ENCODE assay signal across 8 mouse cellular contexts in the genomic region with DNA sequence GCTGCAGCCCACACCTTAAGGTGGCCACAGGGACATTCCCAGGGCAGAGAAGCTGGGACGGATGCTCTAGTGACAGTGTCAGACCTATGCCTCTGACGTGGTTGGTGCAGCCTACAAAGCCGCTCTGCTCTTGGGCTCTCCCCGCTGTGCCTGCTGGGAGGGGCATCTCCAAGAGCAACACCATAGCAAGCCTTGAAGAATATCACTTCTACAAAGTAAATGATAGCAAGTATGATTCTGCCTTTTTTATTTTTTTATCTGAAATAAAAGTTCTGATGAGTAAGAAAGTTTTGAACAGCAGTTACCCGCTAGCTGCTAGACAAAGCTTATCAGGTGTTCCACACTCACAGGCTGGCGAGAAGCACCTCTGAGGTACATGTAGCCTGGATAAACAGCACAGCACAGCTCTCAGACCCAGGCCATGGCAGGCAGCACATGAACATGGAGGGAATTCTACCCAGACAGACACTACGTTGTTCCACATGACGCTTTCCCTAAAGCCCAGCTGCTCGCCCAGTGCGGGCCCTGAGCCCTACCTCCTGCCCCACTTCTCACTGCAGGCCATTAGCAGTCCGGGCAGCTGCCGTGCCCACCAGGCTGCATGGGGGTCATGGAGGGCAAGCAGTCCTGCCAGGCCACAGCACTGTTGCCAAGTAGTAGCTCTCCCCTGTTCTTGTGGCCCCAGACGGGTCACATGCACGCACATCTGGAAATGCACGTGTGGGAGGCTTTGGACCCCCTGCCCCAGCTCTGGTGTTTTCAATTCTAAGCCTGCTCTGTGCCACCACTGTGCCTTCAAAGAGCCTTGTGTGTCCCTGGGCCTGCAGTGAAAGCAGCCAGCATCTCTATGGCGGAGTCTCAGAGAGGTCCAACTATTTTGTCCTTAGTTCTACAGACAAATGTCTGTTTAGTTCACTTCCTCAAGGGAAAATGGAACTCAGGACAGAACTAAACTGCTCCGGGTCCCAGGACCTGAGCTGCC. TPM values are rescaled to one million over a fixed set of nuclear protein-coding genes. Genes with fewer than 3 reads are reported as not detected.
A peak's percentile ranks its signal among the peaks of the same experiment; 100 is the strongest.
DNase-seq lines count a peak whose midpoint lies in the region; ATAC-seq and TF ChIP-seq lines count a peak whose summit lies in the region.

No protein-coding gene starts in this region.

- H3K36me3 ChIP-seq in hindbrain, embryonic 10.5 days: 0 out of 2 replicates have a peak, but pooled peaks cover 8% of the 10 kb centered on the region
- H3K36me3 ChIP-seq in liver, embryonic 12.5 days: peaks cover 72% of the 10 kb centered on the region

- H3K9ac ChIP-seq in liver, embryonic 12.5 days: peak overlapping the region; percentile 93

- H3K27me3 ChIP-seq in hindbrain, embryonic 10.5 days (ENCODE audit: insufficient read depth, poor library complexity, severe bottlenecking): no peaks in the 10 kb centered on the region
- H3K27me3 ChIP-seq in liver, embryonic 12.5 days (replicated peaks): no peaks in the 10 kb centered on the region

- peak; percentile 57 for DNase-seq in layer of hippocampus, adult 11-12 months (ENCODE audit: low spot score)
- DNase-seq in layer of hippocampus, adult 9-10 months (ENCODE audit: low spot score): no peak
- DNase-seq in hindbrain, embryonic 10.5 days (ENCODE audit: low spot score): no peak
- peak; percentile 66 to 72 for DNase-seq in spleen, postnatal 10 days (ENCODE audit: low spot score in 2 of 2)
- no peak for DNase-seq in cerebellum, adult 18-20 months
- no peak for DNase-seq in kidney, adult 9 months

- H3K9me3 ChIP-seq in hindbrain, embryonic 10.5 days: no peaks in the 10 kb centered on the region
- H3K9me3 ChIP-seq in liver, embryonic 12.5 days (replicated peaks): no peaks in the 10 kb centered on the region

- no peak overlapping the region for H3K4me3 ChIP-seq in cortical plate, adult 2 months (ENCODE audit: insufficient read depth, low read length)
- H3K4me3 ChIP-seq in hindbrain, embryonic 10.5 days: no peak overlapping the region
- peak overlapping the region; percentile 73 for H3K4me3 ChIP-seq in liver, embryonic 12.5 days

- WGBS in hindbrain, embryonic 10.5 days: 74% methylated on average over 17 of the region's 17 CpGs
- 32% methylated on average over 17 of the region's 17 CpGs for WGBS in liver, embryonic 12.5 days (ENCODE audit: insufficient replicate concordance)

- TF ChIP-seq CTCF in cortical plate, adult 2 months (IDR thresholded peaks at IDR 0.05; ENCODE audit: extremely low read depth, insufficient read depth, low read length): no peak

- H3K27ac ChIP-seq in cortical plate, adult 2 months (ENCODE audit: insufficient read depth, low read length): peak overlapping the region; percentile 94
- peak overlapping the region; percentile 83 for H3K27ac ChIP-seq in hindbrain, embryonic 10.5 days
- peak overlapping the region; percentile 100 for H3K27ac ChIP-seq in liver, embryonic 12.5 days

- ATAC-seq in liver, embryonic 12.5 days: peak; percentile 79

- TF ChIP-seq POLR2A in cortical plate, adult 2 months (IDR thresholded peaks at IDR 0.05; ENCODE audit: extremely low read depth, insufficient read depth, low read length): no peak

- peaks cover 16% of the 10 kb centered on the region for H3K4me1 ChIP-seq in cortical plate, adult 2 months (ENCODE audit: control insufficient read depth, insufficient read depth, low read length)
- peaks cover 69% of the 10 kb centered on the region for H3K4me1 ChIP-seq in hindbrain, embryonic 10.5 days (replicated peaks)
- H3K4me1 ChIP-seq in liver, embryonic 12.5 days: peaks cover 97% of the 10 kb centered on the region

- peak overlapping the region; percentile 91 for H3K4me2 ChIP-seq in liver, embryonic 12.5 days

RNA-seq across cellular contexts. Expression of a gene that starts 11.5 kb away (rescaled TPM):
- polyA plus RNA-seq in cortical plate, adult 2 months (2012; rRNA removed): 15.3 and 16.3 TPM in 2 replicates
- 2.0 and 2.8 TPM in 2 replicates for polyA plus RNA-seq in hindbrain, embryonic 10.5 days (2016; fragmentation: Nextera tagmentation; extraction: Ambion mirVana)
- polyA plus RNA-seq in liver, embryonic 12.5 days (2016; fragmentation: Nextera tagmentation; extraction: Ambion mirVana): 18.3 and 19.3 TPM in 2 replicates

RNA-seq across cellular contexts. Expression of a gene that starts 16.1 kb away (rescaled TPM):
- polyA plus RNA-seq in cortical plate, adult 2 months (2012; rRNA removed): 0.44 TPM in 2 replicates
- polyA plus RNA-seq in hindbrain, embryonic 10.5 days (2016; fragmentation: Nextera tagmentation; extraction: Ambion mirVana): 0.43 TPM in 1 of 2 replicates, not detected in the other
- polyA plus RNA-seq in liver, embryonic 12.5 days (2016; fragmentation: Nextera tagmentation; extraction: Ambion mirVana): 0.72 and 0.75 TPM in 2 replicates

RNA-seq across cellular contexts. Expression of a gene that starts 34.0 kb away (rescaled TPM):
- polyA plus RNA-seq in cortical plate, adult 2 months (2012; rRNA removed): 4.7 and 4.8 TPM in 2 replicates
- 0.40 and 0.76 TPM in 2 replicates for polyA plus RNA-seq in hindbrain, embryonic 10.5 days (2016; fragmentation: Nextera tagmentation; extraction: Ambion mirVana)
- 0.39 and 0.51 TPM in 2 replicates for polyA plus RNA-seq in liver, embryonic 12.5 days (2016; fragmentation: Nextera tagmentation; extraction: Ambion mirVana)

RNA-seq across cellular contexts. Expression of a gene that starts 36.6 kb away (rescaled TPM):
- polyA plus RNA-seq in cortical plate, adult 2 months (2012; rRNA removed): not detected in 2 replicates
- not detected in 2 replicates for polyA plus RNA-seq in hindbrain, embryonic 10.5 days (2016; fragmentation: Nextera tagmentation; extraction: Ambion mirVana)
- polyA plus RNA-seq in liver, embryonic 12.5 days (2016; fragmentation: Nextera tagmentation; extraction: Ambion mirVana): not detected in 2 replicates

RNA-seq across cellular contexts. Expression of a gene that starts 37.8 kb away (rescaled TPM):
- 90.2 and 92.7 TPM in 2 replicates for polyA plus RNA-seq in cortical plate, adult 2 months (2012; rRNA removed)
- 116 and 147 TPM in 2 replicates for polyA plus RNA-seq in hindbrain, embryonic 10.5 days (2016; fragmentation: Nextera tagmentation; extraction: Ambion mirVana)
- polyA plus RNA-seq in liver, embryonic 12.5 days (2016; fragmentation: Nextera tagmentation; extraction: Ambion mirVana): 72.3 and 73.8 TPM in 2 replicates

Comparison
In these comparisons a context has a peak if more than half of its experiments do, and no peak if none do; other contexts are left out.
1. DNase-seq: peak in layer of hippocampus, adult 11-12 months (single experiment) and spleen, postnatal 10 days (2 of 2); none in layer of hippocampus, adult 9-10 months (single experiment), hindbrain, embryonic 10.5 days (single experiment), cerebellum, adult 18-20 months (0 of 2) and kidney, adult 9 months (single experiment).
2. Peak in every context shown above with its lines, with median percentiles within 50 percentile points of each other: H3K27ac ChIP-seq.